Mouse (Mus musculus) kidney, adult 2 months (tissue): ENCODE measurements around the gene Gde1. TPM values are rescaled to one million over a fixed set of nuclear protein-coding genes. Genes with fewer than 3 reads are reported as not detected.
A peak's percentile ranks its signal among the peaks of the same experiment; 100 is the strongest.

Experiments
- DNase-seq: peaks from one replicate; pipeline ENCODE4 v3.0.0; 2021
- H3K27ac ChIP-seq: fragments of 200-500 bp; 2 replicates; pipeline ENCODE4 v1.5.1; 2012; ENCODE audit warnings: low read depth, low read length, control low read depth, inconsistent platforms; ENCODE audit not compliant: insufficient read depth
- H3K27me3 ChIP-seq: fragments of 200-500 bp; replicated peaks from 2 replicates; pipeline ENCODE4 v1.6.1; 2012; ENCODE audit warnings: mild to moderate bottlenecking, moderate library complexity, low read length, inconsistent platforms; ENCODE audit not compliant: control insufficient read depth, insufficient read depth
- H3K36me3 ChIP-seq: fragments of 200-500 bp; 2 replicates; pipeline ENCODE4 v1.6.1; 2012; ENCODE audit warnings: mild to moderate bottlenecking, moderate library complexity, low read length, inconsistent platforms; ENCODE audit not compliant: control insufficient read depth, insufficient read depth
- H3K4me1 ChIP-seq: fragments of 200-500 bp; 2 replicates; pipeline ENCODE4 v1.6.1; 2011; ENCODE audit warnings: low read length; ENCODE audit not compliant: control insufficient read depth, insufficient read depth
- H3K4me3 ChIP-seq: fragments of 200-500 bp; 2 replicates; pipeline ENCODE4 v1.5.1; 2011; ENCODE audit warnings: mild to moderate bottlenecking, low read depth, low read length, control low read depth; ENCODE audit not compliant: insufficient read depth
- CTCF ChIP-seq: fragments of 200-500 bp; conservative IDR thresholded peaks from 2 replicates; pipeline ENCODE4 v1.5.1; 2011; ENCODE audit warnings: low read depth, mild to moderate bottlenecking, control low read depth, low read length, moderate library complexity, mixed read lengths; ENCODE audit not compliant: insufficient read depth, insufficient read length
- POLR2A ChIP-seq: fragments of 200-500 bp; IDR thresholded peaks from one replicate; pipeline ENCODE4 v1.6.1; 2011; ENCODE audit warnings: low read depth, low read length, control low read depth
- WGBS: fragments of 180-500 bp; shearing (Covaris S2); methylation state at CpG from one replicate; pipeline ENCODE4 v1.1.7; 2018; 5-methylcytosine and 5-hydroxymethylcytosine counted together
- polyA plus RNA-seq: library from polyadenylated mRNA; depleted of rRNA; stranded (reverse); fragments of >200 nt; gene quantifications from 2 replicates; pipeline ENCODE4 v1.2.3, GENCODE M21; 2012; rRNA removed

The Gde1 gene
- polyA plus RNA-seq: 172 and 193 TPM in 2 replicates

GRCm38 (mm10) chr7:118705101-118705961 lies at the start of gene Gde1:
Gene Gde1, minus strand, starts transcription at chr7:118705778.
- under 1% methylated on average over 66 of the region's 66 CpGs for WGBS
- Histone ChIP-seq H3K27me3 (no peaks in the 10 kb centered on the region), H3K36me3 (no peaks in the 10 kb centered on the region), H3K4me3 (peak within 1 kb of the TSS; percentile 87), H3K27ac (peak within 1 kb of the TSS; percentile 84), H3K4me1 (peaks cover 11% of the 10 kb centered on the region; the same call in 1 of the 2 replicates)
- peak; percentile 98 for DNase-seq
- TF ChIP-seq CTCF: no peak
- TF ChIP-seq POLR2A: no peak

DNA sequence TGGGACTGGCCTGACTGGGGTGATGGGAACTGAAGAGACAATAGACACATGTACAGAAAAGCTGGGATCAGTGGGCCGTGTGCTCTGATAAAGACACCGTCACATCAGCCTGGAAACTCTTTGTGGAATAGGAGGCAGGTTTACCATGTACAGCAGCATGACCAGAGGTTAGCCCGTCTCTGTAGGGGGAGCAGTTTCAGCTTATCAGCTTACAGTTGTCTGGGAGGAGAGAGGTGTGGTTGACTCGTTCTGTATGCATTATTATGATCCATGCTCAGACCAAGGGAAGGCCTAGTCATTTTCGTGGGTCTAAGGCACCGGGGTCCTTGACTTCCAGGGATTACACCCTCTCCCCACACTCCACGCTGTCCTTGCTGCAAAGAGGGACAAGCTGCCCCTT lies 46.0 kb upstream of the Gde1 start:
- WGBS: 90% methylated on average over 7 of the region's 7 CpGs
- DNase-seq: no peak
- Histone ChIP-seq H3K27ac (no peak overlapping the region), H3K4me1 (no peaks in the 10 kb centered on the region), H3K4me3 (no peak overlapping the region), H3K36me3 (peaks cover 3% of the 10 kb centered on the region), H3K27me3 (no peaks in the 10 kb centered on the region)
- TF ChIP-seq CTCF (no peak), POLR2A (no peak)

DNA sequence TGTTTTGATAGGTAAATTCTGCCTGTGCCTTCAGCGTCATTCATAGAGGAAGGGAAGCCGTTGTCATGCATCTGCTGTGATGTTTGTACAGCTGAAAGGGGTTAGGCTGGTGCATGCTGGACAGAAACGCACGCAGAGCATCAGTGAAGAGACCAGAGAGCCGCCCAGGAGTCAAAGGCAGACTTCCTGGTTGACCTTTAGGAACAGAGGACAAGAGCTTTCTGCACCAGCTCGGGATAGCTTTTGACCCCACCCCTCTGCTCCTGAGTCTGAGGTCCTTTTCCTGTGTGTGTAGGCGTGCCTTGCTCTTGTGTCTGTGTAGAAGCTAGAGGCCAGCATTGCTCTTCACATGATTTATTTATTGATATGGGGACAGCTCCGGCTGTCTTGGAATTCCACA lies 44.1 kb upstream of the Gde1 start:
- peaks cover 3% of the 10 kb centered on the region for H3K36me3 ChIP-seq
- no peak overlapping the region for H3K4me3 ChIP-seq
- DNase-seq: no peak
- no peaks in the 10 kb centered on the region for H3K27me3 ChIP-seq
- WGBS: 68% methylated on average over 8 of the region's 8 CpGs
- H3K27ac ChIP-seq: no peak overlapping the region
- no peak for TF ChIP-seq POLR2A
- TF ChIP-seq CTCF: no peak
- H3K4me1 ChIP-seq: no peaks in the 10 kb centered on the region

- DNase-seq: no peak
- WGBS: 88% methylated on average over 12 of the region's 12 CpGs
- TF ChIP-seq POLR2A (no peak), CTCF (no peak)
- Histone ChIP-seq H3K4me3 (no peak overlapping the region), H3K36me3 (peaks cover 3% of the 10 kb centered on the region; the same call in 1 of the 2 replicates), H3K27me3 (no peaks in the 10 kb centered on the region), H3K27ac (no peak overlapping the region), H3K4me1 (no peaks in the 10 kb centered on the region)
Measured at GRCm38 (mm10) chr7:118747891-118748672, 42.5 kb upstream of the Gde1 start.

DNA sequence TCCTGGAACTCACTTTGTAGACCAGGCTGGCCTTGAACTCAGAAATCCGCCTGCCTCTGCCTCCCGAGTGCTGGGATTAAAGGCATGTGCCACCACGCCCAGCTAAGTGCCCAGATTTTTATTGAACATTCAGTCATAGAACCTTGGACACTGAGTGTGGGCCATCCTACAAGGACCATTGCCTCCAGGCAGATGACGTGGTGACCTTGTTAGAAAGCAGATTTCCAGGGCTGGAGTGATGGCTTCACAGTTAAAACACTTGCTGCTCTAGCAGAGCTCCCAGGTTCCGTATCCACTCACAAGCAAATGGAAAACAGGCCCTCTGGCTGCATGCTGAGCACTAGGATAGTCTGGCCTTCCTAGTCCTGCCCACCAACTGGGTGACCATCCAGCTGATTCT lies 39.2 kb upstream of the Gde1 start:
- H3K36me3 ChIP-seq: peaks cover 3% of the 10 kb centered on the region; the same call in 1 of the 2 replicates
- WGBS: 92% methylated on average over 5 of the region's 5 CpGs
- H3K4me3 ChIP-seq: no peak overlapping the region
- H3K27ac ChIP-seq: no peak overlapping the region
- no peak for TF ChIP-seq POLR2A
- no peak for TF ChIP-seq CTCF
- peaks cover 6% of the 10 kb centered on the region; the same call in 1 of the 2 replicates for H3K4me1 ChIP-seq
- no peak for DNase-seq
- no peaks in the 10 kb centered on the region for H3K27me3 ChIP-seq

- Histone ChIP-seq H3K27ac (no peak overlapping the region), H3K27me3 (no peaks in the 10 kb centered on the region), H3K36me3 (no peaks in the 10 kb centered on the region), H3K4me3 (no peak overlapping the region), H3K4me1 (peaks cover 6% of the 10 kb centered on the region; the same call in 1 of the 2 replicates)
- WGBS: 89% methylated on average over 6 of the region's 6 CpGs
- DNase-seq: no peak
- TF ChIP-seq CTCF (no peak), POLR2A (no peak)
Measured at GRCm38 (mm10) chr7:118742278-118742677, 36.7 kb upstream of the Gde1 start.
